Mouse (Mus musculus): Measurements from ENCODE around the gene Nudt8.

- TF ChIP-seq TAL1 (IDR thresholded peaks at IDR 0.05; ENCODE audit: low read length) (no peak), GATA1 (IDR thresholded peaks at IDR 0.05; ENCODE audit: low read length) (no peak)
These were observed 32.3 kb downstream of the Nudt8 start for GRCm38 (mm10) chr19:4032668-4033067.
